Mouse (Mus musculus): Measurements from ENCODE around the gene Lig3. TPM values are rescaled to one million over a fixed set of nuclear protein-coding genes. Genes with fewer than 3 reads are reported as not detected.

The Lig3 gene
- total RNA-seq (2021), result 10 to 100 TPM; 27.3 to 30.2 TPM
- long read RNA-seq, experiment 1, full-length matches to known transcripts, result 8 of 10 reads
- long read RNA-seq, experiment 1, partial matches to known transcripts, result 0 of 10 reads
- long read RNA-seq, experiment 1, other reads (novel, unspliced or antisense), result 2 of 10 reads
- long read RNA-seq, experiment 2, full-length matches to known transcripts, result 8 of 9 reads
- long read RNA-seq, experiment 2, partial matches to known transcripts, result 0 of 9 reads
- long read RNA-seq, experiment 2, other reads (novel, unspliced or antisense), result 1 of 9 reads

- intact Hi-C loops (cut with DNase I), result no loop called here
- DNase-seq (ENCODE audit: low spot score in 2 of 2), result peak; percentile 94 to 95
Measured at GRCm38 (mm10) chr11:82780983-82781903, at the start of gene Lig3. Gene Lig3 (plus strand): TSS chr11:82781108.

GRCm38 (mm10) chr11:82734227-82734626 lies 46.7 kb upstream of the Lig3 start:
- intact Hi-C loops (cut with DNase I), result no loop called here
- no peak for DNase-seq (ENCODE audit: low spot score in 2 of 2)

GRCm38 (mm10) chr11:82739006-82739405 lies 41.9 kb upstream of the Lig3 start:
- intact Hi-C loops (cut with DNase I), result no loop called here

DNA sequence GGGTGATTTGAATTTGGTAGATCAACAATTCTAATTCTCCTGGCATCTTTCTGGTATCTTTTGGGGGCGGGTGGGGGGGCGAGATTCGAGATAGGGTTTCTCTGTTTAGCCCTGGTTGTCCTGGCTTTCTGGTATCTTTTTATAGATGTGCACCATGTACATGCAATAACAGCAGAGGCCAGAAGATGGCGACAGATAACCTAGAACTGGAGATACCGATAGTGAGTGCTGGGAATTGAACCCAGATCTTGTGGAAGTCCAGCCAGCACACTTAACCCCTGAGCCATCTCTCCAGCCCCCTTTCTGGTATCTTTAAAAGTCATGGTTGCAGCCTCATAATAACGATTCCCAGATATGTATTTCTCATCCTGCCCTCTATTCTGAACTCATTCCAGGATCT lies 34.8 kb upstream of the Lig3 start:
- DNase-seq (ENCODE audit: low spot score in 2 of 2), result peak; percentile 10 to 15
- intact Hi-C loops (cut with DNase I), result no loop called here

More at GRCm38 (mm10) chr11:82739006-82739405, 41.9 kb upstream of the Lig3 start:
- DNase-seq (ENCODE audit: low spot score in 2 of 2), result no peak

- DNase-seq (ENCODE audit: low spot score in 2 of 2), result no peak
- intact Hi-C loops (cut with DNase I), result no loop called here
Measured at GRCm38 (mm10) chr11:82746857-82747366, 34.0 kb upstream of the Lig3 start.

DNA sequence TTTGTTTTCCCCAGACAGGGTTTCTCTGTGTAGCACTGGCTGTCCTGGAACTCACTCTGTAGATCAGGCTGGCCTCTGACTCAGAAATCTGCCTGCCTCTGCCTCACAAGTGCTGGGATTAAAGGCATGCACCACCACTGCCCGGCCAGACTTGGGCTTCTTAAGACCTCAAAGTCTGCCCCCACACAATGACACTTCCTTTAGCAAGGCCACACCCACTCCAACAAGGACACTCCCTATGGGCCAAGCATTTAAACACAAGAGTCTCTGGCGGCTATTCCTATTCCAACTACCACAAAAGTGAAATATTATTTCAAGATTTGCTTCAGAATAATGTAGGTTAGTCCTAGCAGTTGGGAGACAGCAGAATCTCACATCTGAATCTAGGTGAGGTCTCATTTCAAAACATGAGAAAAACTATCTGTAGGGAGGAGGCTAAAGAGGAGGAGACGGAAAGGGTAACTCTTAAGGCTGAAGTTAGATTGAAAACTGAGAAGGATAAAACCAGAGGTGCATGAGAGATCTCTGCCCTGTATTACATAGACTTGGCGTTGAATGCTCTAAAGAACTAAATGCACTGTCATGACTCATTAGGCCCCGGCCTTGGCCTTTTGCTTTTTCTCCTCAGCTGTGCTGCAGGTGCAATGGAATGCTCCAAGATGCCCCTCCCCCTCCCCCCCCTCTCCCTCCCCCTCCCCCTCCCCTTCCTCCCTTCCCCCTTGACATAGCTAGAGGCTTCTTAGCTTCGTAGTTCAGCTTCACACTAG lies 28.4 kb upstream of the Lig3 start:
- intact Hi-C loops (cut with DNase I), result no loop called here
- no peak for DNase-seq (ENCODE audit: low spot score in 2 of 2)

GRCm38 (mm10) chr11:82755919-82756318 lies 25.0 kb upstream of the Lig3 start:
- DNase-seq (ENCODE audit: low spot score in 2 of 2), result no peak
- intact Hi-C loops (cut with DNase I), result loop anchor here (5.0 kb wide), 1 partner anchor 131 kb away; no protein-coding TSS in a partner anchor

DNA sequence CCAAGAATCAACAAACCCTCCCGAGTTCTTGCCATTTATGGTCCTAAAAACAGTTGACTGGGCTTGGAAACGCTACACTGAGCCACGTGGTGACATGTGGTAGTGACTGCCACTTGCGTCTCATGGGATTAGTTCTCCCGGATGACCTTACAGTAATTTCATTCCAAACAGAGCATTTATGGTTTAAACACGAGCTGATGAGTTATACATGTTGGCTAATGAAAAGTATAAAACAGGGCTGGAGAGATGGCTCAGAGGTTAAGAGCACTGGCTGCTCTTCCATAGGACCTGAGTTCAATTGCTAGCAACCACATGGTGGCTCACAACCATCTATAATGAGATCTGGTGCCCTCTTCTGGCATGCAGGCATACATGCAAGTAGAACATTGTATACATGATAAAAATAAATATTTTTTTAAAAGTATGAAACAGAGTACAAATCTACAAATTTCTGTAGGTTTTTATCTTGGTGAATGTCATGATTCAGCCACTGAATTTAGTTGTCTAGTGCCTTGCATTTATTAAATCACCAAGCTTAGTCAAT lies 18.6 kb upstream of the Lig3 start:
- DNase-seq (ENCODE audit: low spot score in 2 of 2), result no peak
- intact Hi-C loops (cut with DNase I), result loop anchor here (5.0 kb wide), 1 partner anchor 150 kb away; no protein-coding TSS in a partner anchor

DNA sequence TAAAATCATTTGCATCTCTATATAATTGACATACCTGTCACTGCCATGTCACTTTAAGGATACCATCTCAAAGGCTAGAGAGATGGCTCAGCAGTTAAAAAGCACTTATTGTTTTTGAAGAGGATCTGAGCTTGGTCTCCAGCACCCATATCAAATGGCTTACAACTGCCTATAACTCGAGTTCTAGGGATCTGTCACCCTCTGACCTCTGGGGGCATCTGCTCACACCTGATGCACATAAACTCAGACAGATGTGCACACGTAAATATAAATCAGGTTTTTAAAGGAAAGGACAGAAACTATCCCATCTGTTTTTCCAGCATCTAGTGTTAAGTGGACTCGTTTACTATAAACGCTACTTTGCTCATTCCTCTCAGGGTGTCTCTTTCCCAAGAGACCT lies 17.6 kb upstream of the Lig3 start:
- intact Hi-C loops (cut with DNase I), result loop anchor here (5.0 kb wide), 1 partner anchor 151 kb away; no protein-coding TSS in a partner anchor

DNA sequence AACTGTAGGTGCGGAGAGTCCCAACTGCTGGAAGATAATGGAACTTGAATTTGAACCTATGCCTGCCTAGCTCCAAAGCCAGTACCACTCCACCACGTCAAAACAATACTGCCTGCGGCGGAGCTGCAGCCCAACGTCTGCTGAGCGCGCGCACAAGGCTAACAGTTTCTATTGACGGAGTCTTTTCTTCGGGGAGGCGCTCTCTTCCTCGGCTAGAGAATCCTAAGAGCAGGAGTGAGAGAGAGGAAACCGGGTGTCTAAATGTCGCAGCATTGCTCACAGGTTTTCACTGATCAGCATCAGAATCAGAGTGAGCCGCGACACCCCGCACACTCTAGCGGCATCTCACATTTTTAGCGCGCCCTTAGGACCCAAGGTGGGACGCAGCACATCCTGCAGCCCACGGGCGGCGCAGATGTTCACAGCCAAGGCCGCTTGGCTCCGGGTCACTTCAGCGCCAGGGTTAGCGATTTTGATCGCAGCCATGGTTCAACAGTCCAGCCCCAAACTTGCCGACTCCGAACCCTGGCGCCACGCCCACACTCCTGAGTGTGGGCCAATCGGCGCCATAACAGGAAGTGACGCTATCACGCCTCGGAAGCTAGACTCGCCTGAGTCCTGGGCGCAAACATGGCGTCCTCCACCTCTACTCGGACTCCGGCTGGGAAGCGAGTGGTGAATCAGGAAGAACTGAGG lies 17.0 kb upstream of the Lig3 start, which contains the start of the genes Cct6b and Zfp830:
TSS of gene Cct6b (minus strand) at position 580 of the 696 bp plus-strand sequence.
TSS of gene Zfp830 (plus strand) at position 604 of the 696 bp plus-strand sequence.
- DNase-seq (ENCODE audit: low spot score in 2 of 2), result peak; percentile 94 to 95
- intact Hi-C loops (cut with DNase I), result loop anchor here (5.0 kb wide), 1 partner anchor 152 kb away; no protein-coding TSS in a partner anchor

More for the DNA sequence above, 17.6 kb upstream of the Lig3 start:
- no peak for DNase-seq (ENCODE audit: low spot score in 2 of 2)

DNA sequence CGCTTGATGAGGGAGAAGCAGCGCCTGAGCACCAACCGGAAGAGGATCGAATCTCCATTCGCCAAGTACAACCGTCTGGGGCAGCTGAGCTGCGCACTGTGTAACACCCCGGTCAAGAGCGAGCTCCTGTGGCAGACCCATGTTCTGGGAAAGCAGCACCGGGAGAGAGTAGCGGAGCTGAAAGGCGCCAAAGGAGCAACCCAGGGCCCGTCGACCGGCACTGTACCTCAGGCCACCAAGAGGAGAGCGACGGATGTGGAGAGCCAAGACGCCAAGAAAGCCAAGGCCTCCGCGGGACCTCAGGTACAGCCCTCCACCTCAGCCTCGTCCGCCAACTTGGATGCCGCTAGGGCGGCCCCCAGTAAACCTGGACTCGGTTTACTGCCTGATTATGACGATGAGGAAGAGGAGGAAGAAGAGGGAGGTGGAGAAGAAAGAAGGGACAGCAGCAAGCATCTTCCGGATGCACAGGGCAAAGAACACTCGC lies 16.4 kb upstream of the Lig3 start:
- DNase-seq (ENCODE audit: low spot score in 2 of 2), result no peak
- intact Hi-C loops (cut with DNase I), result loop anchor here (5.0 kb wide), 1 partner anchor 152 kb away; no protein-coding TSS in a partner anchor

- intact Hi-C loops (cut with DNase I), result no loop called here
- DNase-seq (ENCODE audit: low spot score in 2 of 2), result no peak
Measured at GRCm38 (mm10) chr11:82780134-82780533, 774 bp upstream of the Lig3 start.

DNA sequence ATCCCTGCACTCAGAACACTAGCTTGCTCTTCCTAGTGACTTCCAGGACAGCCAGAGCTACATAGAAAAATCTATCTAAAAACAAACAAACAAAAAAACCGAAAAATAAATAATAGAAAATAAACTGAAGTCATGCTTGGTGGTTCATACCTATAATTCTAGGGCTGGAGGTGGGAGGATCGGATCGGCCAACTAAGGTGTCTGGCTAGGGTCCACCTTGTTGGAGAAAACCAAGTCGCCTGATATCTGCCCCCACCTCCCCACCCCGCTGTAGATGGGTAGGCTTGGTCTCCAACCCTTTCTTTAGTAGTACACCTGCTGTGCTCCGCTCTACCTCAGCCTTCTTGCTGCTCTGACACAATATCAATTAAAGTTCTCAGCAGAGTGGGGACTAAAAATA lies 1.3 kb downstream of the Lig3 start:
- intact Hi-C loops (cut with DNase I), result no loop called here
- DNase-seq (ENCODE audit: low spot score in 2 of 2), result no peak

- intact Hi-C loops (cut with DNase I), result no loop called here
- DNase-seq (ENCODE audit: low spot score in 2 of 2), result no peak
Measured at GRCm38 (mm10) chr11:82783453-82783852, 2.5 kb downstream of the Lig3 start.

DNA sequence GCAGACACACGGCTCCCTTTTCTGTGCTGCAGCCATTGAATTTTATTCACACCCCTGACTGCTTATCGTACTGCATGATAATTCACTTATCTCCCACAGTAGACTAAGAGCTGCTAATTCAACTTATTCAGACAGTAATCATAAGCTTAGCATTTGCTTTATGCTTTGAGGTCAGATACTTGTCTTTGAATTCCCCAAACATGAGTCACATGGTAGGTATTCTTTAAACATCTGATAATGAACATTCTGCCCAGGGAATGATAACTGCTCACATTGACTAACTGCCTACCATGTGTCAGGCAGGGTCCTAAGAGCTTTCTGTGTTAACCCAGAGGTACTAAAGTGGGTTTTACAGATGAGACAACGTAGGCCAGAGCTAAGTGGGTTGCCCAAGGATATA lies 25.7 kb downstream of the Lig3 start:
- intact Hi-C loops (cut with DNase I), result no loop called here
- DNase-seq (ENCODE audit: low spot score in 2 of 2), result no peak

GRCm38 (mm10) chr11:82807370-82807769 lies 26.5 kb downstream of the Lig3 start:
- intact Hi-C loops (cut with DNase I), result no loop called here
- no peak for DNase-seq (ENCODE audit: low spot score in 2 of 2)

DNA sequence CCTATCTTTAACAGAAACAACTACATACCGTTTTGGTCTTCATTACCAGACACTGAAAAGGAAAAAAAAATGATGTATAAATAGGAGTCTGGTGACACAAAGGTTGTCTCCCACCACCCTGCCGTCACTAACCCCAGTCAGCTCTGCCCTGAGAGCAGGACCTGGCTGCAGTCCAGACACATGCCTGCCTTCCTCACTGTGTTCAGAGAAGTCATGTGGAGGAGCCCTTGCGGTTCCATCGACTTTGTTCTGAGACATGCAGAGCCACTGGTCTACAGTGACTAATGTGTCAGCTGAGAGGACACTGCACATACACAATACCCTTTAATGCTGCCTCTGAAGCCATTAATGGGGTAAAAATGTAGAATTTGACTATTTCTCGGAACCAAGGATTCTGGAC lies 27.6 kb downstream of the Lig3 start:
- DNase-seq (ENCODE audit: low spot score in 2 of 2), result no peak
- intact Hi-C loops (cut with DNase I), result no loop called here

- peak; percentile 43 to 44 for DNase-seq (ENCODE audit: low spot score in 2 of 2)
- intact Hi-C loops (cut with DNase I), result no loop called here
Measured at GRCm38 (mm10) chr11:82819350-82819749, 38.4 kb downstream of the Lig3 start.
